8 mouse cellular contexts compared by ENCODE assay signal in the genomic region with DNA sequence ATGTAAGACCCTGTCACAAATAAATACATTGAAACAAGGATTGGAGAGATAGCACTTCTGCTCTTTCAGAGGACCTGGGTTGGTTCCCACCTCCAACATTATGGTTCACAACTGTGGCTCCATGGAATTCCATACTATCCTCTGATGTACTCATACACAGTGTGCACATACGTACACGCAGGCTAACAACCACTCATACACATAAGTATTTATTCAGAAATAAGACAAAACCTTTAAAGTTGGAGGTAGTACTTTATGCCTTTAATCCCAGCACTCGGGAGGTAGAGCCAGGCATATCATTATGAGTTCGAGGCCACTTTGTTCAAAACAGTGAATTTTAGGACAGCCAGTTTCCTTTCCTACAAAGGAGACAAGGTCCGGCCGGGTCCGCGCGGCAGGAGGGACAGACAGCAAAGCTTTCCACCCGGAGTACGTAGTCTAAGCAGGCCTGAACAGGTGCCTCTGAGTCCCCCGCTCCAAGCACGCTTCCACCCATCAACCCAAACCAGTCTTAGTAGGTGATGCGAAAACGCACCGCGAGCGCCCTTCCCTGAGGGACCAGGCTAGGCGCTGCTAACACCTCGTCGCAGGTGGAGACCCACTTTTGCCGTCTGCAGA. TPM values are rescaled to one million over a fixed set of nuclear protein-coding genes. Genes with fewer than 3 reads are reported as not detected.
DNase-seq lines count a peak whose midpoint lies in the region; ATAC-seq and TF ChIP-seq lines count a peak whose summit lies in the region.

No protein-coding gene starts in this region.

- no peak overlapping the region for H3K9ac ChIP-seq in heart, embryonic 14.5 days (ENCODE audit: low read length)
- peak overlapping the region; percentile 44; the same call in 1 of the 2 replicates for H3K9ac ChIP-seq in MEL (ENCODE audit: control insufficient read depth, low read depth, low read length, poor library complexity, severe bottlenecking)
- H3K9ac ChIP-seq in heart, embryonic 16.5 days (ENCODE audit: low read length): no peak overlapping the region
- no peak overlapping the region for H3K9ac ChIP-seq in midbrain, embryonic 11.5 days (ENCODE audit: low read length)

- H3K4me2 ChIP-seq in heart, embryonic 14.5 days (ENCODE audit: low read length): peak overlapping the region; percentile 90
- peak overlapping the region; percentile 97 for H3K4me2 ChIP-seq in heart, embryonic 16.5 days (ENCODE audit: low read depth, low read length)
- peak overlapping the region; percentile 88 for H3K4me2 ChIP-seq in midbrain, embryonic 11.5 days

- no peaks in the 10 kb centered on the region for H3K9me3 ChIP-seq in heart, embryonic 14.5 days (ENCODE audit: control insufficient read depth, low read length)
- no peaks in the 10 kb centered on the region for H3K9me3 ChIP-seq in MEL (replicated peaks; ENCODE audit: insufficient read depth, low read length)
- H3K9me3 ChIP-seq in heart, embryonic 16.5 days (replicated peaks; ENCODE audit: control insufficient read depth, low read length): no peaks in the 10 kb centered on the region
- H3K9me3 ChIP-seq in midbrain, embryonic 11.5 days (ENCODE audit: control insufficient read depth, low read length): no peaks in the 10 kb centered on the region

- no peak for TF ChIP-seq CTCF in MEL (IDR thresholded peaks at IDR 0.05 in 2 of 3, conservative IDR thresholded peaks at IDR 0.05 in 1 of 3; ENCODE audit: control insufficient read depth in 1 of 3, insufficient read depth in 1 of 3, low read depth in 2 of 3, low read length in 3 of 3, poor library complexity in 1 of 3, severe bottlenecking in 1 of 3)

- H3K36me3 ChIP-seq in heart, embryonic 14.5 days (ENCODE audit: control insufficient read depth, insufficient read depth, low read length): no peaks in the 10 kb centered on the region
- peaks cover 0 to 6% of the 10 kb centered on the region in 2 experiments; a peak in 2 of 4 replicates for H3K36me3 ChIP-seq in MEL (ENCODE audit: control insufficient read depth in 1 of 2, insufficient read depth in 2 of 2, low read length in 2 of 2)
- H3K36me3 ChIP-seq in heart, embryonic 16.5 days (ENCODE audit: control insufficient read depth, insufficient read depth): no peaks in the 10 kb centered on the region
- no peaks in the 10 kb centered on the region for H3K36me3 ChIP-seq in midbrain, embryonic 11.5 days (ENCODE audit: control insufficient read depth, insufficient read depth, low read length)

- no peak for DNase-seq in heart, adult 8-10 months (ENCODE audit: low spot score)
- DNase-seq in MEL (ENCODE audit: low read depth, low spot score): no peak
- peak; percentile 92 for DNase-seq in midbrain, embryonic 11.5 days (ENCODE audit: low spot score, missing footprints)
- DNase-seq in cerebellum, adult 18-20 months: no peak
- DNase-seq in right cerebral cortex, postnatal 4 days: no peak

- TF ChIP-seq EP300 in MEL (IDR thresholded peaks at IDR 0.05; ENCODE audit: low read depth in 1 of 2, low read length in 2 of 2): no peak

- peaks cover 58% of the 10 kb centered on the region for H3K27me3 ChIP-seq in heart, embryonic 14.5 days (ENCODE audit: control insufficient read depth, insufficient read depth, low read length)
- no peaks in the 10 kb centered on the region for H3K27me3 ChIP-seq in MEL (ENCODE audit: control insufficient read depth in 1 of 2, insufficient read depth in 2 of 2, low read length in 2 of 2)
- peaks cover 44% of the 10 kb centered on the region for H3K27me3 ChIP-seq in heart, embryonic 16.5 days (ENCODE audit: control insufficient read depth, insufficient read depth, low read length)
- peaks cover 19% of the 10 kb centered on the region for H3K27me3 ChIP-seq in midbrain, embryonic 11.5 days (ENCODE audit: control insufficient read depth, insufficient read depth, low read length)

- 5% methylated on average over 22 of the region's 22 CpGs for WGBS in heart, embryonic 14.5 days
- WGBS in heart, embryonic 16.5 days: 7% methylated on average over 22 of the region's 22 CpGs
- WGBS in midbrain, embryonic 11.5 days: 3% methylated on average over 22 of the region's 22 CpGs

- H3K4me3 ChIP-seq in heart, embryonic 14.5 days (ENCODE audit: control insufficient read depth in 1 of 2, insufficient read depth in 1 of 2, low read depth in 1 of 2, low read length in 2 of 2): peak overlapping the region in 1 of 2 experiments; percentile 62; a peak in 3 of 4 replicates
- H3K4me3 ChIP-seq in MEL (ENCODE audit: control insufficient read depth in 1 of 2, insufficient read depth in 1 of 2, low read depth in 2 of 2, low read length in 2 of 2): peak overlapping the region; percentile 65 to 73
- H3K4me3 ChIP-seq in heart, embryonic 16.5 days (ENCODE audit: low read length): peak overlapping the region; percentile 75
- peak overlapping the region; percentile 64 for H3K4me3 ChIP-seq in midbrain, embryonic 11.5 days (ENCODE audit: low read depth, low read length)

- no peak for TF ChIP-seq RAD21 in MEL (IDR thresholded peaks at IDR 0.05; ENCODE audit: low read depth, low read length)

- no peak for TF ChIP-seq POLR2A in MEL (IDR thresholded peaks at IDR 0.05; ENCODE audit: control insufficient read depth in 1 of 2, insufficient read depth in 1 of 2, low read depth in 1 of 2, low read length in 2 of 2, poor library complexity in 1 of 2)

- no peaks in the 10 kb centered on the region for H3K79me2 ChIP-seq in MEL (ENCODE audit: control insufficient read depth, insufficient read depth, low read length, poor library complexity)

- H3K4me1 ChIP-seq in heart, embryonic 14.5 days (ENCODE audit: control insufficient read depth in 2 of 2, insufficient read depth in 2 of 2, low read length in 2 of 2): peaks cover 3 to 4% of the 10 kb centered on the region in 2 experiments; a peak in 3 of 4 replicates
- H3K4me1 ChIP-seq in MEL (ENCODE audit: control insufficient read depth in 1 of 2, insufficient read depth in 2 of 2, low read length in 2 of 2): peaks cover 11 to 20% of the 10 kb centered on the region in 2 experiments
- peaks cover 20% of the 10 kb centered on the region for H3K4me1 ChIP-seq in heart, embryonic 16.5 days (ENCODE audit: control insufficient read depth, insufficient read depth, low read length)
- H3K4me1 ChIP-seq in midbrain, embryonic 11.5 days (ENCODE audit: control insufficient read depth, insufficient read depth, low read length): peaks cover 13% of the 10 kb centered on the region

- no peak overlapping the region for H3K27ac ChIP-seq in heart, embryonic 14.5 days (replicated peaks in 1 of 2; ENCODE audit: control insufficient read depth in 1 of 2, insufficient read depth in 1 of 2, low read depth in 2 of 2, low read length in 2 of 2)
- no peak overlapping the region; the same call in 1 of the 2 replicates for H3K27ac ChIP-seq in MEL (ENCODE audit: control insufficient read depth, low read depth, low read length)
- no peak overlapping the region for H3K27ac ChIP-seq in heart, embryonic 16.5 days (ENCODE audit: low read length)
- H3K27ac ChIP-seq in midbrain, embryonic 11.5 days (ENCODE audit: low read depth, low read length): no peak overlapping the region

- no peak for ATAC-seq in heart, embryonic 14.5 days (ENCODE audit: insufficient number of reproducible peaks, insufficient read depth, low FRiP score, low read depth)
- no peak for ATAC-seq in heart, embryonic 16.5 days (replicated peaks; ENCODE audit: extremely low read depth, insufficient read depth, low FRiP score)
- ATAC-seq in midbrain, embryonic 11.5 days (ENCODE audit: low FRiP score): peak; percentile 42
- ATAC-seq in activated CD4-positive, CD25-positive, alpha-beta regulatory T cell, adult 4 months: no peak

TF ChIP-seq in MEL, 35 proteins besides CTCF, POLR2A, EP300 and RAD21 (continues in another document):
- TF ChIP-seq MAZ (IDR thresholded peaks at IDR 0.05; ENCODE audit: low read depth, low read length) (no peak), CHD2 (IDR thresholded peaks at IDR 0.05; ENCODE audit: low read length) (no peak), SIN3A (IDR thresholded peaks at IDR 0.05; ENCODE audit: low read length) (no peak), ZNF384 (IDR thresholded peaks at IDR 0.05; ENCODE audit: low read depth, low read length) (no peak), MYC (IDR thresholded peaks at IDR 0.05; ENCODE audit: low read depth, low read length) (no peak), TBP (IDR thresholded peaks at IDR 0.05; ENCODE audit: low read depth, low read length) (no peak), BHLHE40 (IDR thresholded peaks at IDR 0.05; ENCODE audit: borderline replicate concordance, low read depth, low read length) (no peak), POLR2AphosphoS5 (IDR thresholded peaks at IDR 0.05; ENCODE audit: borderline replicate concordance, low read depth, low read length) (no peak), MXI1 (IDR thresholded peaks at IDR 0.05; ENCODE audit: low read depth, low read length) (no peak), ZKSCAN1 (IDR thresholded peaks at IDR 0.05; ENCODE audit: low read depth, low read length) (no peak), MYB (IDR thresholded peaks at IDR 0.05; ENCODE audit: low read depth, low read length) (no peak), NELFE (IDR thresholded peaks at IDR 0.05; ENCODE audit: low read depth, low read length) (no peak), MAX (IDR thresholded peaks at IDR 0.05; ENCODE audit: low read length) (no peak), ZMIZ1 (IDR thresholded peaks at IDR 0.05; ENCODE audit: low read depth, low read length) (no peak)

RNA-seq across cellular contexts. Expression of a gene that starts 37.8 kb away (rescaled TPM):
- 0.78 and 1.5 TPM in 2 replicates for polyA plus RNA-seq in heart, embryonic 14.5 days (2014; fragmentation: Nextera tagmentation; extraction: Ambion mirVana)
- 10 to 100 TPM; 18.7 to 28.2 (median 21.1) TPM for total RNA-seq in heart, adult 8-10 months (2022)
- total RNA-seq in MEL (2012; rRNA removed): 2.9 and 3.7 TPM in 2 replicates
- 10 to 100 TPM in 1 of 2 experiments, not detected in 1; 11.1 TPM for polyA plus RNA-seq in MEL (2012; ENCODE audit: insufficient read depth in 1 of 2, insufficient read length in 2 of 2, low read depth in 1 of 2, low replicate concordance in 2 of 2, missing spikeins in 1 of 2)
- 1.4 and 1.7 TPM in 2 replicates for polyA plus RNA-seq in heart, embryonic 16.5 days (2015; fragmentation: Nextera tagmentation; extraction: Ambion mirVana)
- polyA plus RNA-seq in midbrain, embryonic 11.5 days (2014; fragmentation: Nextera tagmentation; extraction: Ambion mirVana): 1.4 and 1.9 TPM in 2 replicates
- polyA plus RNA-seq in activated CD4-positive, CD25-positive, alpha-beta regulatory T cell, adult 4 months (2017; shearing (Covaris generic)): 10 to 100 TPM; 21.9 to 30.3 TPM

RNA-seq across cellular contexts. Expression of a gene that starts 41.7 kb away (rescaled TPM):
- polyA plus RNA-seq in heart, embryonic 14.5 days (2014; fragmentation: Nextera tagmentation; extraction: Ambion mirVana): 12.9 and 13.3 TPM in 2 replicates
- total RNA-seq in heart, adult 8-10 months (2022): 1 to 10 TPM; 7.2 to 8.4 (median 8.0) TPM
- 17.2 and 22.2 TPM in 2 replicates for total RNA-seq in MEL (2012; rRNA removed)
- 10 to 100 TPM in 1 of 2 experiments, not detected in 1; 38.6 TPM for polyA plus RNA-seq in MEL (2012; ENCODE audit: insufficient read depth in 1 of 2, insufficient read length in 2 of 2, low read depth in 1 of 2, low replicate concordance in 2 of 2, missing spikeins in 1 of 2)
- 25.1 and 40.7 TPM in 2 replicates for polyA plus RNA-seq in heart, embryonic 16.5 days (2015; fragmentation: Nextera tagmentation; extraction: Ambion mirVana)
- 5.5 and 6.0 TPM in 2 replicates for polyA plus RNA-seq in midbrain, embryonic 11.5 days (2014; fragmentation: Nextera tagmentation; extraction: Ambion mirVana)
- polyA plus RNA-seq in activated CD4-positive, CD25-positive, alpha-beta regulatory T cell, adult 4 months (2017; shearing (Covaris generic)): 100 to 1,000 TPM; 505 to 519 TPM

Comparison
In these comparisons a context has a peak if more than half of its experiments do, and no peak if none do; other contexts are left out.
1. RNA of a gene that starts 41.7 kb away (polyA plus RNA-seq): 505 to 519 TPM in activated CD4-positive, CD25-positive, alpha-beta regulatory T cell, adult 4 months; 25.1 to 40.7 TPM in heart, embryonic 16.5 days, 38.6 TPM in MEL, 12.9 to 13.3 TPM in heart, embryonic 14.5 days and 5.5 to 6.0 TPM in midbrain, embryonic 11.5 days; every median in the first group is over 10 times any median in the second.
2. Peak in every context shown above with its lines, with median percentiles within 50 percentile points of each other: H3K4me2 ChIP-seq.